Mouse (Mus musculus): Measurements from ENCODE around the gene Poc1a. TPM values are rescaled to one million over a fixed set of nuclear protein-coding genes. Genes with fewer than 3 reads are reported as not detected.

Poc1a gene
- polyA plus RNA-seq, 1 experiment, result 24.2 TPM

GRCm38 (mm10) chr9:106300176-106300803 is 19.4 kb downstream of the Poc1a start:
- peak; percentile 93 to 96 for DNase-seq (ENCODE audit: extremely low spot score in 1 of 2, low spot score in 1 of 2)

GRCm38 (mm10) chr9:106300949-106301348 is 20.1 kb downstream of the Poc1a start:
- no peak for DNase-seq (ENCODE audit: extremely low spot score in 1 of 2, low spot score in 1 of 2)

GRCm38 (mm10) chr9:106301446-106302080 is 20.7 kb downstream of the Poc1a start:
- no peak for DNase-seq (ENCODE audit: extremely low spot score in 1 of 2, low spot score in 1 of 2)

GRCm38 (mm10) chr9:106302446-106303150 is 21.7 kb downstream of the Poc1a start:
- DNase-seq (ENCODE audit: extremely low spot score in 1 of 2, low spot score in 1 of 2), result no peak

GRCm38 (mm10) chr9:106303460-106303960 is 22.6 kb downstream of the Poc1a start:
- no peak for DNase-seq (ENCODE audit: extremely low spot score in 1 of 2, low spot score in 1 of 2)

- DNase-seq (ENCODE audit: extremely low spot score in 1 of 2, low spot score in 1 of 2), result no peak
Observed at GRCm38 (mm10) chr9:106305228-106305627, 24.4 kb downstream of the Poc1a start.

GRCm38 (mm10) chr9:106306662-106307351 is 25.9 kb downstream of the Poc1a start:
- peak; percentile 65 to 90 for DNase-seq (ENCODE audit: extremely low spot score in 1 of 2, low spot score in 1 of 2)

GRCm38 (mm10) chr9:106308151-106308550 is 27.3 kb downstream of the Poc1a start:
- DNase-seq (ENCODE audit: extremely low spot score in 1 of 2, low spot score in 1 of 2), result no peak

GRCm38 (mm10) chr9:106308555-106308954 is 27.7 kb downstream of the Poc1a start:
- no peak for DNase-seq (ENCODE audit: extremely low spot score in 1 of 2, low spot score in 1 of 2)

- DNase-seq (ENCODE audit: extremely low spot score in 1 of 2, low spot score in 1 of 2), result no peak
Observed at GRCm38 (mm10) chr9:106308983-106309382, 28.1 kb downstream of the Poc1a start.

GRCm38 (mm10) chr9:106309859-106310258 is 29.0 kb downstream of the Poc1a start:
- DNase-seq (ENCODE audit: extremely low spot score in 1 of 2, low spot score in 1 of 2), result no peak

- no peak for DNase-seq (ENCODE audit: extremely low spot score in 1 of 2, low spot score in 1 of 2)
Observed at GRCm38 (mm10) chr9:106311625-106312191, 30.8 kb downstream of the Poc1a start.

GRCm38 (mm10) chr9:106312950-106313360 is 32.1 kb downstream of the Poc1a start:
- DNase-seq (ENCODE audit: extremely low spot score in 1 of 2, low spot score in 1 of 2), result no peak

- DNase-seq (ENCODE audit: extremely low spot score in 1 of 2, low spot score in 1 of 2), result no peak
Observed at GRCm38 (mm10) chr9:106314196-106314595, 33.3 kb downstream of the Poc1a start.

- DNase-seq (ENCODE audit: extremely low spot score in 1 of 2, low spot score in 1 of 2), result no peak
Observed at GRCm38 (mm10) chr9:106318074-106318473, 37.2 kb downstream of the Poc1a start.

GRCm38 (mm10) chr9:106319095-106319494 is 38.2 kb downstream of the Poc1a start:
- DNase-seq (ENCODE audit: extremely low spot score in 1 of 2, low spot score in 1 of 2), result no peak

GRCm38 (mm10) chr9:106322497-106322896 is 41.6 kb downstream of the Poc1a start:
- no peak for DNase-seq (ENCODE audit: extremely low spot score in 1 of 2, low spot score in 1 of 2)

GRCm38 (mm10) chr9:106326241-106326640 is 45.4 kb downstream of the Poc1a start:
- no peak for DNase-seq (ENCODE audit: extremely low spot score in 1 of 2, low spot score in 1 of 2)

- DNase-seq (ENCODE audit: extremely low spot score in 1 of 2, low spot score in 1 of 2), result peak in 1 of 2 experiments; percentile 63
Observed at GRCm38 (mm10) chr9:106327125-106327809, 46.4 kb downstream of the Poc1a start.

GRCm38 (mm10) chr9:106328068-106328610 is 47.3 kb downstream of the Poc1a start:
- no peak for DNase-seq (ENCODE audit: extremely low spot score in 1 of 2, low spot score in 1 of 2)

Measured in frontal cortex, adult 2 months (tissue).